Mouse (Mus musculus): ENCODE data around the gene Pspn. TPM values are rescaled to one million over a fixed set of nuclear protein-coding genes. Genes with fewer than 3 reads are reported as not detected.

The Pspn gene
- polyA plus RNA-seq, 1 experiment from 2014 or later: not detected

- H3K9me3 ChIP-seq (replicated peaks; ENCODE audit: control insufficient read depth, low read length): no peaks in the 10 kb centered on the region
- 88% methylated on average over 7 of the region's 7 CpGs for WGBS
- H3K4me1 ChIP-seq (ENCODE audit: control insufficient read depth, insufficient read depth, low read length): no peaks in the 10 kb centered on the region
- H3K27ac ChIP-seq (ENCODE audit: low read length): no peak overlapping the region
- no peak overlapping the region for H3K4me2 ChIP-seq (ENCODE audit: low read depth, low read length)
- H3K36me3 ChIP-seq (ENCODE audit: control insufficient read depth, insufficient read depth, low read length): peaks cover 26% of the 10 kb centered on the region
- no peak for ATAC-seq (ENCODE audit: insufficient read depth, low FRiP score)
- H3K27me3 ChIP-seq (ENCODE audit: control insufficient read depth, insufficient read depth, low read length): no peaks in the 10 kb centered on the region
- no peak overlapping the region for H3K4me3 ChIP-seq (replicated peaks; ENCODE audit: low read length)
- H3K9ac ChIP-seq (ENCODE audit: low read length): no peak overlapping the region
Observed at GRCm38 (mm10) chr17:57003994-57004393, 4.2 kb upstream of the Pspn start.

- WGBS: 44% methylated on average over 8 of the region's 8 CpGs
- no peak for ATAC-seq (ENCODE audit: insufficient read depth, low FRiP score)
- Histone ChIP-seq H3K27me3 (ENCODE audit: control insufficient read depth, insufficient read depth, low read length) (no peaks in the 10 kb centered on the region), H3K4me1 (ENCODE audit: control insufficient read depth, insufficient read depth, low read length) (peaks cover 8% of the 10 kb centered on the region; the same call in 1 of the 2 replicates), H3K4me2 (ENCODE audit: low read depth, low read length) (no peak overlapping the region), H3K9ac (ENCODE audit: low read length) (no peak overlapping the region), H3K9me3 (replicated peaks; ENCODE audit: control insufficient read depth, low read length) (no peaks in the 10 kb centered on the region), H3K4me3 (replicated peaks; ENCODE audit: low read length) (no peak overlapping the region), H3K36me3 (ENCODE audit: control insufficient read depth, insufficient read depth, low read length) (peaks cover 19% of the 10 kb centered on the region), H3K27ac (ENCODE audit: low read length) (no peak overlapping the region)
Observed at GRCm38 (mm10) chr17:57001228-57001627, 1.4 kb upstream of the Pspn start.

GRCm38 (mm10) chr17:56999414-56999813 lies 404 bp downstream of the Pspn start:
- H3K4me2 ChIP-seq (ENCODE audit: low read depth, low read length): no peak overlapping the region
- H3K9ac ChIP-seq (ENCODE audit: low read length): no peak overlapping the region
- peaks cover 22% of the 10 kb centered on the region; the same call in 1 of the 2 replicates for H3K36me3 ChIP-seq (ENCODE audit: control insufficient read depth, insufficient read depth, low read length)
- no peak overlapping the region for H3K4me3 ChIP-seq (replicated peaks; ENCODE audit: low read length)
- H3K9me3 ChIP-seq (replicated peaks; ENCODE audit: control insufficient read depth, low read length): no peaks in the 10 kb centered on the region
- no peaks in the 10 kb centered on the region for H3K27me3 ChIP-seq (ENCODE audit: control insufficient read depth, insufficient read depth, low read length)
- no peak overlapping the region for H3K27ac ChIP-seq (ENCODE audit: low read length)
- H3K4me1 ChIP-seq (ENCODE audit: control insufficient read depth, insufficient read depth, low read length): peaks cover 8% of the 10 kb centered on the region; the same call in 1 of the 2 replicates
- 88% methylated on average over 9 of the region's 9 CpGs for WGBS
- no peak for ATAC-seq (ENCODE audit: insufficient read depth, low FRiP score)

- no peaks in the 10 kb centered on the region for H3K9me3 ChIP-seq (replicated peaks; ENCODE audit: control insufficient read depth, low read length)
- WGBS: under 1% methylated on average over 38 of the region's 38 CpGs
- peak within 1 kb of the TSS; percentile 80 for H3K4me2 ChIP-seq (ENCODE audit: low read depth, low read length)
- no peaks in the 10 kb centered on the region for H3K27me3 ChIP-seq (ENCODE audit: control insufficient read depth, insufficient read depth, low read length)
- peaks cover 8% of the 10 kb centered on the region; the same call in 1 of the 2 replicates for H3K4me1 ChIP-seq (ENCODE audit: control insufficient read depth, insufficient read depth, low read length)
- peak within 1 kb of the TSS; percentile 73 for H3K9ac ChIP-seq (ENCODE audit: low read length)
- peak; percentile 99 for ATAC-seq (ENCODE audit: insufficient read depth, low FRiP score)
- peak within 1 kb of the TSS; percentile 72 for H3K4me3 ChIP-seq (replicated peaks; ENCODE audit: low read length)
- peak within 1 kb of the TSS; percentile 53; the same call in 1 of the 2 replicates for H3K27ac ChIP-seq (ENCODE audit: low read length)
- H3K36me3 ChIP-seq (ENCODE audit: control insufficient read depth, insufficient read depth, low read length): peaks cover 24% of the 10 kb centered on the region
Observed at GRCm38 (mm10) chr17:56997029-56997667, 2.7 kb downstream of the Pspn start, which contains the start of gene Alkbh7. Gene Alkbh7 (plus strand): TSS chr17:56997339.

GRCm38 (mm10) chr17:56996506-56996905 lies 3.3 kb downstream of the Pspn start:
- Histone ChIP-seq H3K4me2 (ENCODE audit: low read depth, low read length) (peak overlapping the region; percentile 80), H3K36me3 (ENCODE audit: control insufficient read depth, insufficient read depth, low read length) (peaks cover 24% of the 10 kb centered on the region), H3K4me1 (ENCODE audit: control insufficient read depth, insufficient read depth, low read length) (peaks cover 8% of the 10 kb centered on the region; the same call in 1 of the 2 replicates), H3K27ac (ENCODE audit: low read length) (no peak overlapping the region), H3K4me3 (replicated peaks; ENCODE audit: low read length) (peak overlapping the region; percentile 72; the same call in 1 of the 2 replicates), H3K27me3 (ENCODE audit: control insufficient read depth, insufficient read depth, low read length) (no peaks in the 10 kb centered on the region), H3K9me3 (replicated peaks; ENCODE audit: control insufficient read depth, low read length) (no peaks in the 10 kb centered on the region), H3K9ac (ENCODE audit: low read length) (no peak overlapping the region)
- no peak for ATAC-seq (ENCODE audit: insufficient read depth, low FRiP score)
- WGBS: 63% methylated on average over 2 of the region's 2 CpGs

GRCm38 (mm10) chr17:56995046-56995445 lies 4.8 kb downstream of the Pspn start:
- H3K27ac ChIP-seq (ENCODE audit: low read length): no peak overlapping the region
- peaks cover 15% of the 10 kb centered on the region for H3K4me1 ChIP-seq (ENCODE audit: control insufficient read depth, insufficient read depth, low read length)
- H3K4me3 ChIP-seq (replicated peaks; ENCODE audit: low read length): no peak overlapping the region
- 89% methylated on average over 8 of the region's 8 CpGs for WGBS
- H3K27me3 ChIP-seq (ENCODE audit: control insufficient read depth, insufficient read depth, low read length): no peaks in the 10 kb centered on the region
- no peak for ATAC-seq (ENCODE audit: insufficient read depth, low FRiP score)
- no peaks in the 10 kb centered on the region for H3K9me3 ChIP-seq (replicated peaks; ENCODE audit: control insufficient read depth, low read length)
- H3K36me3 ChIP-seq (ENCODE audit: control insufficient read depth, insufficient read depth, low read length): peaks cover 23% of the 10 kb centered on the region
- H3K9ac ChIP-seq (ENCODE audit: low read length): no peak overlapping the region
- H3K4me2 ChIP-seq (ENCODE audit: low read depth, low read length): no peak overlapping the region

GRCm38 (mm10) chr17:56990966-56991365 lies 8.9 kb downstream of the Pspn start:
- no peaks in the 10 kb centered on the region for H3K27me3 ChIP-seq (ENCODE audit: control insufficient read depth, insufficient read depth, low read length)
- 83% methylated on average over 2 of the region's 2 CpGs for WGBS
- peak overlapping the region; percentile 94 for H3K4me3 ChIP-seq (replicated peaks; ENCODE audit: low read length)
- H3K9me3 ChIP-seq (replicated peaks; ENCODE audit: control insufficient read depth, low read length): no peaks in the 10 kb centered on the region
- ATAC-seq (ENCODE audit: insufficient read depth, low FRiP score): no peak
- peak overlapping the region; percentile 69 for H3K4me2 ChIP-seq (ENCODE audit: low read depth, low read length)
- peaks cover 15% of the 10 kb centered on the region; the same call in 1 of the 2 replicates for H3K36me3 ChIP-seq (ENCODE audit: control insufficient read depth, insufficient read depth, low read length)
- peak overlapping the region; percentile 93 for H3K9ac ChIP-seq (ENCODE audit: low read length)
- H3K27ac ChIP-seq (ENCODE audit: low read length): no peak overlapping the region
- peaks cover 7% of the 10 kb centered on the region for H3K4me1 ChIP-seq (ENCODE audit: control insufficient read depth, insufficient read depth, low read length)

- H3K36me3 ChIP-seq (ENCODE audit: control insufficient read depth, insufficient read depth, low read length): peaks cover 12% of the 10 kb centered on the region; the same call in 1 of the 2 replicates
- WGBS: under 1% methylated on average over 52 of the region's 52 CpGs
- peak within 1 kb of the TSS; percentile 87 for H3K27ac ChIP-seq (ENCODE audit: low read length)
- peak within 1 kb of the TSS; percentile 93 for H3K9ac ChIP-seq (ENCODE audit: low read length)
- H3K4me3 ChIP-seq (replicated peaks; ENCODE audit: low read length): peak within 1 kb of the TSS; percentile 94
- H3K27me3 ChIP-seq (ENCODE audit: control insufficient read depth, insufficient read depth, low read length): no peaks in the 10 kb centered on the region
- peak within 1 kb of the TSS; percentile 69 for H3K4me2 ChIP-seq (ENCODE audit: low read depth, low read length)
- H3K4me1 ChIP-seq (ENCODE audit: control insufficient read depth, insufficient read depth, low read length): peaks cover 7% of the 10 kb centered on the region
- H3K9me3 ChIP-seq (replicated peaks; ENCODE audit: control insufficient read depth, low read length): no peaks in the 10 kb centered on the region
- peak; percentile 97 for ATAC-seq (ENCODE audit: insufficient read depth, low FRiP score)
Observed at GRCm38 (mm10) chr17:56990115-56990746, 9.6 kb downstream of the Pspn start, which contains the start of gene Clpp. Gene Clpp (plus strand): TSS chr17:56990305.

GRCm38 (mm10) chr17:56989467-56990114 lies 10.2 kb downstream of the Pspn start:
- 2% methylated on average over 25 of the region's 25 CpGs for WGBS
- no peaks in the 10 kb centered on the region for H3K27me3 ChIP-seq (ENCODE audit: control insufficient read depth, insufficient read depth, low read length)
- no peaks in the 10 kb centered on the region for H3K9me3 ChIP-seq (replicated peaks; ENCODE audit: control insufficient read depth, low read length)
- peaks cover 12% of the 10 kb centered on the region; the same call in 1 of the 2 replicates for H3K36me3 ChIP-seq (ENCODE audit: control insufficient read depth, insufficient read depth, low read length)
- H3K4me2 ChIP-seq (ENCODE audit: low read depth, low read length): peak overlapping the region; percentile 69
- peak overlapping the region; percentile 87 for H3K27ac ChIP-seq (ENCODE audit: low read length)
- peak overlapping the region; percentile 93 for H3K9ac ChIP-seq (ENCODE audit: low read length)
- H3K4me3 ChIP-seq (replicated peaks; ENCODE audit: low read length): peak overlapping the region; percentile 94
- peaks cover 7% of the 10 kb centered on the region for H3K4me1 ChIP-seq (ENCODE audit: control insufficient read depth, insufficient read depth, low read length)
- ATAC-seq (ENCODE audit: insufficient read depth, low FRiP score): peak; percentile 92

Measured in stomach, embryonic 16.5 days (tissue).